Mouse (Mus musculus): ENCODE results near the gene Vezf1. TPM values are rescaled to one million over a fixed set of nuclear protein-coding genes. Genes with fewer than 3 reads are reported as not detected.
A peak's percentile ranks its signal among the peaks of the same experiment; 100 is the strongest.
"Not testable (repeated sequence)": the region's sequence is repeated elsewhere in the genome, so short reads cannot be mapped to it uniquely, and the experiment has no call there.

The Vezf1 gene
- polyA plus RNA-seq, 1 experiment from 2014 or later: 46.5 TPM

DNA sequence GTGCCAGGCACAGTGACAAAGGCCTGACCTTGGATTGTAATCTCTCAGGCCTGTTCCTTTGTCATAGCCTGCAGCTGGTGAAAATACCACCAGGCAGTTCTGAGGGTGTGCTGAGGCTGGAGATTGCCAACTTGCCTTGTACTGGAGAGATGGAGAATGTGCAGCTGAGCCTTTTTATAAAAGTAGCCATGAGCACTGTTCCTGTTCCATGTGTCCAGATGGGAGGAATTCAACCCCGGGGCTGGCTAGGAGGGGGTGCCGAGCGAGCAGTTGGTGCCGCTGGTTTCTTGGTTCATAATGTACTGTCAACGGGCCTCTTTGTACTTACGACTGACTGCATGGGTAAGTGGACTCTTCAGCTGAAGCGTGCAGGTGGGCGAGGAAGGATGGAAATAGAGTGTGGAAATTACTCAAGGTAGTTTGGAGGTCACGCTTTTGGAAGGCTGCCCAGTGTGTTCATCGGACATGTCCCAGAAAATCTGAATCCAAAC lies 31.3 kb upstream of the Vezf1 start:
- no peak overlapping the region for H3K27ac ChIP-seq (ENCODE audit: low read length)
- no peak overlapping the region for H3K4me3 ChIP-seq (ENCODE audit: low read depth, low read length)
- no peaks in the 10 kb centered on the region; the same call in 1 of the 2 replicates for H3K36me3 ChIP-seq (ENCODE audit: control insufficient read depth, insufficient read depth, low read length)
- H3K4me2 ChIP-seq (replicated peaks; ENCODE audit: low read depth, low read length): no peak overlapping the region
- ATAC-seq (ENCODE audit: insufficient number of reproducible peaks, insufficient read depth, low FRiP score, low read depth): no peak
- no peaks in the 10 kb centered on the region for H3K27me3 ChIP-seq (ENCODE audit: control insufficient read depth, insufficient read depth, low read length)
- no peaks in the 10 kb centered on the region for H3K9me3 ChIP-seq (ENCODE audit: control insufficient read depth, low read depth, low read length)
- no peaks in the 10 kb centered on the region for H3K4me1 ChIP-seq (ENCODE audit: control insufficient read depth, insufficient read depth, low read length)
- WGBS: 70% methylated on average over 10 of the region's 10 CpGs
- H3K9ac ChIP-seq (replicated peaks; ENCODE audit: low read depth, low read length): no peak overlapping the region

GRCm38 (mm10) chr11:88037386-88037785 lies 30.7 kb upstream of the Vezf1 start:
- H3K27me3 ChIP-seq (ENCODE audit: control insufficient read depth, insufficient read depth, low read length): no peaks in the 10 kb centered on the region
- H3K27ac ChIP-seq (ENCODE audit: low read length): no peak overlapping the region
- no peaks in the 10 kb centered on the region; the same call in 1 of the 2 replicates for H3K36me3 ChIP-seq (ENCODE audit: control insufficient read depth, insufficient read depth, low read length)
- no peak overlapping the region for H3K9ac ChIP-seq (replicated peaks; ENCODE audit: low read depth, low read length)
- H3K4me2 ChIP-seq (replicated peaks; ENCODE audit: low read depth, low read length): no peak overlapping the region
- WGBS: 78% methylated on average over 3 of the region's 3 CpGs
- ATAC-seq (ENCODE audit: insufficient number of reproducible peaks, insufficient read depth, low FRiP score, low read depth): no peak
- H3K4me3 ChIP-seq (ENCODE audit: low read depth, low read length): no peak overlapping the region
- H3K4me1 ChIP-seq (ENCODE audit: control insufficient read depth, insufficient read depth, low read length): no peaks in the 10 kb centered on the region
- no peaks in the 10 kb centered on the region for H3K9me3 ChIP-seq (ENCODE audit: control insufficient read depth, low read depth, low read length)

- Histone ChIP-seq H3K4me2 (replicated peaks; ENCODE audit: low read depth, low read length) (no peak overlapping the region), H3K36me3 (ENCODE audit: control insufficient read depth, insufficient read depth, low read length) (no peaks in the 10 kb centered on the region; the same call in 1 of the 2 replicates), H3K4me1 (ENCODE audit: control insufficient read depth, insufficient read depth, low read length) (no peaks in the 10 kb centered on the region), H3K9me3 (ENCODE audit: control insufficient read depth, low read depth, low read length) (no peaks in the 10 kb centered on the region), H3K27me3 (ENCODE audit: control insufficient read depth, insufficient read depth, low read length) (no peaks in the 10 kb centered on the region), H3K27ac (ENCODE audit: low read length) (no peak overlapping the region), H3K4me3 (ENCODE audit: low read depth, low read length) (no peak overlapping the region), H3K9ac (replicated peaks; ENCODE audit: low read depth, low read length) (no peak overlapping the region)
- WGBS: 93% methylated on average over 1 of the region's 1 CpGs
- ATAC-seq (ENCODE audit: insufficient number of reproducible peaks, insufficient read depth, low FRiP score, low read depth): no peak
Measured at GRCm38 (mm10) chr11:88039066-88039465, 29.0 kb upstream of the Vezf1 start.

DNA sequence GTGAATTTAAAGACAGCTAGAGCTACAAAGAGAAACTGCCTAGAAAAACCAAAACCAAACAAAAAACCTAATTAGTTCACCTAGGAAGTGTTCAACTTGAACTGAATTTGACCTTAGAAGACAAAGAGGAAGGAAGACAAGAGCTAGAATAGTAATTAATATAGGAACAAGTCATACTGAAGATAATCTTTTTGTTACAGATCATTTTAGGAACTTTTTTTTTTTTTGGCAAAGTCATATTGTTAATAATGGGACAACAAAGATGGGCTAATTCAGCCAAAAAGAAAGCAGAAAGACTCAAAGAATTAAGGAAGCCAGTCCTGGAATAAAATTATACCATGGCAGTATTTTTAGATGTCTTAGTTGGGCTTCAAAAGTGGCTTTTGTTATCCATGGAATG lies 23.8 kb upstream of the Vezf1 start:
- no peak overlapping the region for H3K4me2 ChIP-seq (replicated peaks; ENCODE audit: low read depth, low read length)
- no peaks in the 10 kb centered on the region for H3K9me3 ChIP-seq (ENCODE audit: control insufficient read depth, low read depth, low read length)
- no peaks in the 10 kb centered on the region for H3K27me3 ChIP-seq (ENCODE audit: control insufficient read depth, insufficient read depth, low read length)

DNA sequence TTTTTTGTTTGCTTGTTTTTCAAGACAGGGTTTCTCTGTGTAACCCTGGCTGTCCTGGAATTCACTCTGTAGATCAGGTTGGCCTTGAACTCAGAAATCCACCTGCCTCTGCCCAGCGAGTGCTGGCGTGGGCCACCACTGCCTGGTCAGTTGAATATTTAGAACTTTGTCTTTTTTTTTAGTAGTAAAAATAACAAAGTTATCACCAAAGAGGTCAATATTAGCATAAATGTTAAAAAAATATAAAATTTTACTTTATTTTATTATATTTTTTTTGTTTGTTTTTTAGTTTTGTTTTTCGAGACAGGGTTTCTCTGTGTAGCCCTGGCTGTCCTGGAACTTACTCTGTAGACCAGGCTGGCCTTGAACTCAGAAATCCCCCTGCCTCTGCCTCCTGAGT lies 22.9 kb upstream of the Vezf1 start:
- not testable (repeated sequence) for ATAC-seq (ENCODE audit: insufficient number of reproducible peaks, insufficient read depth, low FRiP score, low read depth); H3K27ac ChIP-seq (ENCODE audit: low read length); H3K9me3 ChIP-seq (ENCODE audit: control insufficient read depth, low read depth, low read length); H3K27me3 ChIP-seq (ENCODE audit: control insufficient read depth, insufficient read depth, low read length); H3K4me2 ChIP-seq (replicated peaks; ENCODE audit: low read depth, low read length); H3K4me3 ChIP-seq (ENCODE audit: low read depth, low read length); H3K9ac ChIP-seq (replicated peaks; ENCODE audit: low read depth, low read length)
- Histone ChIP-seq H3K36me3 (ENCODE audit: control insufficient read depth, insufficient read depth, low read length) (peaks cover 14% of the 10 kb centered on the region), H3K4me1 (ENCODE audit: control insufficient read depth, insufficient read depth, low read length) (peaks cover 11% of the 10 kb centered on the region)
- 96% methylated on average over 3 of the region's 3 CpGs for WGBS

More for the DNA sequence above, 23.8 kb upstream of the Vezf1 start:
- Histone ChIP-seq H3K4me1 (ENCODE audit: control insufficient read depth, insufficient read depth, low read length) (peaks cover 3% of the 10 kb centered on the region; the same call in 1 of the 2 replicates), H3K4me3 (ENCODE audit: low read depth, low read length) (no peak overlapping the region), H3K27ac (ENCODE audit: low read length) (no peak overlapping the region), H3K36me3 (ENCODE audit: control insufficient read depth, insufficient read depth, low read length) (peaks cover 5% of the 10 kb centered on the region), H3K9ac (replicated peaks; ENCODE audit: low read depth, low read length) (no peak overlapping the region)
- ATAC-seq (ENCODE audit: insufficient number of reproducible peaks, insufficient read depth, low FRiP score, low read depth): no peak

DNA sequence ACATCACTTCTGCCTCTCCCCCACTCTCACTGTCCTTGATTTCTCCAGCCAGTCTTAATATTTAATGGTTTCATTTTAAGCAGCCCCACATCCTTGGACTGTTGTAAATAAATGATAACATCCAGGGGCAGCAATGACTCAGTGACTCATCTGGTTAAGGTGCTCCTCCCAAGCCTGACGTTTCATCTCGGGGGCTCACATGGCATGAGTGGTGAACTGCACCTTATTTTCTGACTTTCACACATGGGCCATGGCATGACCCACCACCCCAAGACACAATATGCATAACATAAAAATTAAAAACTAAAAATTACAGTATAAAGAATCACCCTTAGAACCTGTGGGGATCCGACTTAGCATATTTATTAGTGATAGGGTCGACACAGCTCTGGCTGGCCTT lies 22.2 kb upstream of the Vezf1 start:
- Histone ChIP-seq H3K36me3 (ENCODE audit: control insufficient read depth, insufficient read depth, low read length) (peaks cover 21% of the 10 kb centered on the region), H3K4me3 (ENCODE audit: low read depth, low read length) (no peak overlapping the region), H3K27me3 (ENCODE audit: control insufficient read depth, insufficient read depth, low read length) (no peaks in the 10 kb centered on the region), H3K4me1 (ENCODE audit: control insufficient read depth, insufficient read depth, low read length) (peaks cover 15% of the 10 kb centered on the region), H3K9ac (replicated peaks; ENCODE audit: low read depth, low read length) (no peak overlapping the region), H3K9me3 (ENCODE audit: control insufficient read depth, low read depth, low read length) (no peaks in the 10 kb centered on the region), H3K4me2 (replicated peaks; ENCODE audit: low read depth, low read length) (0 out of 2 replicates have a peak overlapping the region, but pooled peaks have one; percentile 63), H3K27ac (ENCODE audit: low read length) (no peak overlapping the region)
- no peak for ATAC-seq (ENCODE audit: insufficient number of reproducible peaks, insufficient read depth, low FRiP score, low read depth)
- WGBS: 80% methylated on average over 4 of the region's 4 CpGs

GRCm38 (mm10) chr11:88046323-88046937 lies 21.6 kb upstream of the Vezf1 start:
- H3K4me2 ChIP-seq (replicated peaks; ENCODE audit: low read depth, low read length): peak overlapping the region; percentile 63
- ATAC-seq (ENCODE audit: insufficient number of reproducible peaks, insufficient read depth, low FRiP score, low read depth): no peak
- H3K27me3 ChIP-seq (ENCODE audit: control insufficient read depth, insufficient read depth, low read length): no peaks in the 10 kb centered on the region
- peak overlapping the region; percentile 97; the same call in 1 of the 2 replicates for H3K9ac ChIP-seq (replicated peaks; ENCODE audit: low read depth, low read length)
- no peaks in the 10 kb centered on the region for H3K9me3 ChIP-seq (ENCODE audit: control insufficient read depth, low read depth, low read length)
- 55% methylated on average over 17 of the region's 17 CpGs for WGBS
- peaks cover 24% of the 10 kb centered on the region for H3K36me3 ChIP-seq (ENCODE audit: control insufficient read depth, insufficient read depth, low read length)
- H3K4me1 ChIP-seq (ENCODE audit: control insufficient read depth, insufficient read depth, low read length): peaks cover 18% of the 10 kb centered on the region
- peak overlapping the region; percentile 98 for H3K4me3 ChIP-seq (ENCODE audit: low read depth, low read length)
- peak overlapping the region; percentile 100; the same call in 1 of the 2 replicates for H3K27ac ChIP-seq (ENCODE audit: low read length)

DNA sequence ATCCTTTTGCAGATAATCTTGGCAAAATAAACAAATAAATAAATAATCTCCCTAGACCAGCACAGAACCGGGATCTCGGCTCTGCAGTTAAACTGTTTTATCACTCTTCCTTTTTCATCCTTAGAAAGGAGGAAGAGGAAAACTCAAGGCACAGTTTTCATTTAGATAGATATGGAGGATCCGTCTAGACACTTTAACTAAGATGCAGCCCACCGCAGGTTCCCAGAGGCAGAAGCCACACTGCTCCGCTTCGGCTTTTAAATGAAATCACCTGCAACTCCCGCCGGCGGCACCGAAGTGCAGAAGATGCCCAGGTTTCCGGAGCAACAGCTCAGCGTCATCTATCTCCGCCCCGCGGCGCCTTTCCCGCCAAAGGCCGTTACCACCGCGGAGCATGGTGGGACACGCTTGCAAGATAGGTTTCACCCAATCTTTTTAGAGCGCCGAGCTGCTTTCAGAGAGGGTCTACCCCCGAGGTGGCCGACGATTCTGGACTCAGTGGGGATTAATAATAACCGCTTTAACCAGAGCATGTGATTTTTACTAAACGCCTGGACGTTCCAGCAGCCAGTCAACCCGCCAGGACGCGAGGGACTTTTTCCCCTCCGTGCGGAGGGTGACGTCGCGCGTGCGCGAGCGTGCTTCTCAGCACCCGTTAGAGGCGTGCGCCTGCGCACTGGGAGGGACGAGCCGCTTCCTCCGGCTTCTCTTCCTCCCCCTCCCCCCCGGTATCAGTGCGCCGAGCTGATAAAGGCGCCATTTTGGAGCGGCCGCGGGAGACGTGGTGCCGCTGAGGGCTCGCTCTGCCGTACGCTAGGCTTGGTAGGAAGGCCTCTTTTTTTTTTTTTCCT lies 20.9 kb upstream of the Vezf1 start, which contains the start of gene Srsf1:
Gene Srsf1 (plus strand): TSS at position 430 of the 851 bp plus-strand sequence.
- peak within 1 kb of the TSS; percentile 100 for H3K27ac ChIP-seq (ENCODE audit: low read length)
- ATAC-seq (ENCODE audit: insufficient number of reproducible peaks, insufficient read depth, low FRiP score, low read depth): peak; percentile 92
- H3K4me2 ChIP-seq (replicated peaks; ENCODE audit: low read depth, low read length): peak within 1 kb of the TSS; percentile 94
- WGBS: under 1% methylated on average over 57 of the region's 60 CpGs
- H3K27me3 ChIP-seq (ENCODE audit: control insufficient read depth, insufficient read depth, low read length): no peaks in the 10 kb centered on the region
- H3K36me3 ChIP-seq (ENCODE audit: control insufficient read depth, insufficient read depth, low read length): peaks cover 28% of the 10 kb centered on the region
- peaks cover 18% of the 10 kb centered on the region for H3K4me1 ChIP-seq (ENCODE audit: control insufficient read depth, insufficient read depth, low read length)
- H3K4me3 ChIP-seq (ENCODE audit: low read depth, low read length): peak within 1 kb of the TSS; percentile 98
- peak within 1 kb of the TSS; percentile 97 for H3K9ac ChIP-seq (replicated peaks; ENCODE audit: low read depth, low read length)
- no peaks in the 10 kb centered on the region for H3K9me3 ChIP-seq (ENCODE audit: control insufficient read depth, low read depth, low read length)
